Mouse (Mus musculus) cerebellum, adult 2 months (tissue): ENCODE measurements around the gene Tbc1d17. TPM values are rescaled to one million over a fixed set of nuclear protein-coding genes. Genes with fewer than 3 reads are reported as not detected.
A peak's percentile ranks its signal among the peaks of the same experiment; 100 is the strongest.

Source experiments
- DNase-seq, 2 experiments: peaks; one replicate each; pipeline ENCODE4 v3.0.0; 2021
- H3K27ac ChIP-seq: fragments of 200-500 bp; 2 replicates; pipeline ENCODE4 v1.5.1; 2012; ENCODE audit warnings: low read length, control low read depth, inconsistent platforms; ENCODE audit not compliant: insufficient read depth
- H3K27me3 ChIP-seq: fragments of 200-500 bp; 2 replicates; pipeline ENCODE4 v1.6.1; 2012; ENCODE audit warnings: inconsistent platforms, mild to moderate bottlenecking, low read length, moderate library complexity; ENCODE audit not compliant: control insufficient read depth, insufficient read depth
- H3K4me1 ChIP-seq: fragments of 200-500 bp; 2 replicates; pipeline ENCODE4 v1.6.1; 2011; ENCODE audit warnings: low read length; ENCODE audit not compliant: control insufficient read depth, insufficient read depth
- H3K4me3 ChIP-seq: fragments of 200-500 bp; replicated peaks from 2 replicates; pipeline ENCODE3; 2011; ENCODE audit warnings: mild to moderate bottlenecking, low read depth, low read length, control low read depth; ENCODE audit not compliant: insufficient read depth
- CTCF ChIP-seq: fragments of 200-500 bp; IDR thresholded peaks from 2 replicates; pipeline ENCODE4 v1.5.1; 2011; ENCODE audit warnings: low read depth, mild to moderate bottlenecking, control low read depth, low read length, moderate library complexity, borderline replicate concordance; ENCODE audit not compliant: insufficient read depth
- POLR2A ChIP-seq: fragments of 200-500 bp; IDR thresholded peaks from 2 replicates; pipeline ENCODE4 v1.6.1; 2011; ENCODE audit warnings: low read length, control low read depth, borderline replicate concordance; ENCODE audit not compliant: insufficient read depth
- WGBS: fragments of 180-500 bp; shearing (Covaris S2); methylation state at CpG from one replicate; pipeline ENCODE4 v1.1.7; 2018; 5-methylcytosine and 5-hydroxymethylcytosine counted together
- polyA plus RNA-seq: library from polyadenylated mRNA; depleted of rRNA; stranded (reverse); fragments of >200 nt; gene quantifications from 2 replicates; pipeline ENCODE4 v1.2.3, GENCODE M21; 2012

Gene Tbc1d17
- polyA plus RNA-seq, 1 experiment = 119 TPM

DNA sequence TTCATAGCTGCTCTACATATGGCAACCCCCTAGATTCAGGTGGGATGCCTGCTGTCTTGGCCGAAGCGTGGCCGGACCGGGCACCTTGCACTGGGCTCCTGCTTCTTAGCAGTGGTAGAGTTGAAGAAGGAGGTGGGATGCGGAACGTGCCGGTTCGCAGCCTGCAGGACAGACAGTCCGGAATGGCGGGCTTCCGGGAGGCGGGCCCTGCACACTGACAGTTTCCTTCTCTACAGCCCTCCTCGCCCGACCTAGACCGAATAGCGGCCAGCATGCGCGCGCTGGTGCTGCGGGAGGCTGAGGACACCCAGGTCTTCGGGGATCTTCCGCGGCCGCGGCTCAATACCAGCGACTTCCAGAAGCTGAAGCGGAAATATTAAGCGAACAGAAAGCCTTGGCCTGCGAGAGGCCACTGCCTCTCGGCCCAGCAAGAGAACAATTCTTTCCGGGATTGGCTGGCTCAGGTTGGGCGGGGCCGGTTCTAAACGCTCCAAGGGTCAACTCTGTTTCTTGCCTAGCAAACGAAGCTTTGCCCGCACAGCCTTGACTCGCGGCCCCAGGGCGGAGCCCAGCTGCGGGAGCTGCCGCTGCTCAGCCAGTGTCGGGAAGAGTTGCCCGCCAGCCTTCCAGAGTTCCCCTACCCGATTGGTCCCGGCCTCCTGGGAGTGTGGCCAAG, 5.6 kb upstream of the Tbc1d17 start:
- peak; percentile 83 to 87 for DNase-seq
- Histone ChIP-seq H3K4me1 (peaks cover 9% of the 10 kb centered on the region), H3K27ac (peak overlapping the region; percentile 93), H3K4me3 (peak overlapping the region; percentile 69), H3K27me3 (no peaks in the 10 kb centered on the region)
- TF ChIP-seq POLR2A = peak; percentile 79
- TF ChIP-seq CTCF = no peak
- under 1% methylated on average over 45 of the region's 45 CpGs for WGBS

GRCm38 (mm10) chr7:44853596-44854355, 4.9 kb upstream of the Tbc1d17 start:
- peak in 1 of 2 experiments; percentile 41 for DNase-seq
- peak overlapping the region; percentile 93 for H3K27ac ChIP-seq
- 10% methylated on average over 26 of the region's 26 CpGs for WGBS
- TF ChIP-seq POLR2A = no peak
- TF ChIP-seq CTCF = no peak
- no peaks in the 10 kb centered on the region for H3K27me3 ChIP-seq
- H3K4me1 ChIP-seq = peaks cover 9% of the 10 kb centered on the region
- H3K4me3 ChIP-seq = peak overlapping the region; percentile 69

GRCm38 (mm10) chr7:44853065-44853464, 4.2 kb upstream of the Tbc1d17 start:
- Histone ChIP-seq H3K4me3 (no peak overlapping the region), H3K27ac (no peak overlapping the region), H3K4me1 (peaks cover 9% of the 10 kb centered on the region), H3K27me3 (no peaks in the 10 kb centered on the region)
- WGBS = 91% methylated on average over 2 of the region's 2 CpGs
- TF ChIP-seq CTCF (no peak), POLR2A (no peak)
- no peak for DNase-seq

- Histone ChIP-seq H3K4me1 (peaks cover 9% of the 10 kb centered on the region), H3K27me3 (no peaks in the 10 kb centered on the region), H3K27ac (no peak overlapping the region), H3K4me3 (no peak overlapping the region)
- TF ChIP-seq CTCF = no peak
- TF ChIP-seq POLR2A = no peak
- no peak for DNase-seq
- WGBS = 77% methylated on average over 36 of the region's 36 CpGs
Observed at GRCm38 (mm10) chr7:44852259-44853027, 3.6 kb upstream of the Tbc1d17 start.

- Histone ChIP-seq H3K4me3 (no peak overlapping the region), H3K27me3 (no peaks in the 10 kb centered on the region), H3K4me1 (peaks cover 9% of the 10 kb centered on the region), H3K27ac (no peak overlapping the region)
- 89% methylated on average over 12 of the region's 12 CpGs for WGBS
- TF ChIP-seq CTCF (no peak), POLR2A (no peak)
- DNase-seq = no peak
Observed at GRCm38 (mm10) chr7:44851625-44852234, 2.9 kb upstream of the Tbc1d17 start.

GRCm38 (mm10) chr7:44850789-44851624, 2.1 kb upstream of the Tbc1d17 start:
- Histone ChIP-seq H3K4me1 (peaks cover 9% of the 10 kb centered on the region), H3K27me3 (no peaks in the 10 kb centered on the region), H3K4me3 (peak overlapping the region; percentile 75), H3K27ac (peak overlapping the region; percentile 41; the same call in 1 of the 2 replicates)
- 67% methylated on average over 8 of the region's 8 CpGs for WGBS
- DNase-seq = peak in 1 of 2 experiments; percentile 22
- TF ChIP-seq CTCF (no peak), POLR2A (no peak)
